Mouse (Mus musculus): ENCODE measurements around the gene Plagl2. TPM values are rescaled to one million over a fixed set of nuclear protein-coding genes. Genes with fewer than 3 reads are reported as not detected.
"Not testable (repeated sequence)": the region's sequence is repeated elsewhere in the genome, so short reads cannot be mapped to it uniquely, and the experiment has no call there.

The Plagl2 gene
- polyA plus RNA-seq, 1 experiment from 2014 or later: 29.0 TPM

DNA sequence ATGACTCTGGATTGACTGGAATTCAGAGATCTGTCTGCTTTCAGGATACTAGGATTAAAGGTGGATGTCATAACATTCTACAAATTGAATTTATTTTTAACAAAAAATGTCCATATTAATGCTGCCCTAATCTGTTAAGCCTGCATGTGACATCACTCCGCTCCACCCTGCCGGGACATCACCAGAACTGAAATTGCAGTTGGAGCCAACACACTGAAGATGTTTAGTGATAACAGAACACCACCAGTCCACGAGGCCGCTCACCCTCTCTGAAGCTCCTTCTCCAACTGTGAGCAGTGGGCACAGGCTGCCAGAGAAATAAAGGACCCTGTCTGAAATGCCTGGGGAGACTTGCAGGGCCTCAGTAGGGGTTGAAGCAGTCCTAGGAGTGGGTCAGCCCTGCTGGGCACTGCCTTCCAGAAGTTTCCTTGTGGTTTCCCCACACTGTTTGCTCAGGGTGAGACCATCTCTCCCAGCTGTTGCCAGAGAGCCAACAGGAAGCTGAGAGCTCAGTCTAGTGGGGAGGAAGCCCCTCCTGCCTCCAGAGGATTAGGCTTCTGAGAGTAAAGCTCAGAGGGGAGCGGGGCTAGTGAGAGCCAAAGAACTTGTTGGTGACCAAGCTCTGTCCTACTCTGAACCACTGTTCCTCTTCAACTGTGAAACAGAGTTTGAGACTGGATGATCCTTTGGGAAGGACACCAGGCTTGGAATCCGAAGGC lies 33.1 kb upstream of the Plagl2 start:
- H3K27ac ChIP-seq (ENCODE audit: low read length); H3K36me3 ChIP-seq (ENCODE audit: control insufficient read depth, insufficient read depth, low read length); H3K4me3 ChIP-seq (ENCODE audit: low read depth, low read length); H3K4me2 ChIP-seq (replicated peaks; ENCODE audit: low read depth, low read length); H3K27me3 ChIP-seq (ENCODE audit: control insufficient read depth, insufficient read depth, low read length); H3K9ac ChIP-seq (replicated peaks; ENCODE audit: low read depth, low read length); H3K4me1 ChIP-seq (ENCODE audit: control insufficient read depth, insufficient read depth, low read length); H3K9me3 ChIP-seq (ENCODE audit: control insufficient read depth, low read depth, low read length): not testable (repeated sequence)
- 55% methylated on average over 6 of the region's 6 CpGs for WGBS
- ATAC-seq (ENCODE audit: insufficient number of reproducible peaks, insufficient read depth, low FRiP score, low read depth): peak; percentile 44

DNA sequence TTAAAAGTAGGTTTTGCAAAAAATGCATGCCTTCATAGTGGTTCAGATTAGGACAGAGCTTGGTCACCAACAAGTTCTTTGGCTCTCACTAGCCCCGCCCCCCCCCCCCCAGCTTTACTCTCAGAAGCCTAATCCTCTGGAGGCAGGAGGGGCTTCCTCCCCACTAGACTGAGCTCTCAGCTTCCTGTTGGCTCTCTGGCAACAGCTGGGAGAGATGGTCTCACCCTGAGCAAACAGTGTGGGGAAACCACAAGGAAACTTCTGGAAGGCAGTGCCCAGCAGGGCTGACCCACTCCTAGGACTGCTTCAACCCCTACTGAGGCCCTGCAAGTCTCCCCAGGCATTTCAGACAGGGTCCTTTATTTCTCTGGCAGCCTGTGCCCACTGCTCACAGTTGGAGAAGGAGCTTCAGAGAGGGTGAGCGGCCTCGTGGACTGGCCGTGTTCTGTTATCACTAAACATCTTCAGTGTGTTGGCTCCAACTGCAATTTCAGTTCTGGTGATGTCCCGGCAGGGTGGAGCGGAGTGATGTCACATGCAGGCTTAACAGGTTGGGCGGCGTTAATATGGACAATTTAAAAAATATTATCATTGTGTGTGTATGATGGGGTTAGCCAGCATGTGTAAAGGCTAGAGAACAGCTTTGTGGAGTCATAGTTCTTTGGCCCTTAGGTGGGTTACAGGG lies 29.1 kb upstream of the Plagl2 start:
- H3K9me3 ChIP-seq (ENCODE audit: control insufficient read depth, low read depth, low read length); H3K4me1 ChIP-seq (ENCODE audit: control insufficient read depth, insufficient read depth, low read length); H3K9ac ChIP-seq (replicated peaks; ENCODE audit: low read depth, low read length); H3K27me3 ChIP-seq (ENCODE audit: control insufficient read depth, insufficient read depth, low read length); H3K27ac ChIP-seq (ENCODE audit: low read length); H3K4me2 ChIP-seq (replicated peaks; ENCODE audit: low read depth, low read length); H3K4me3 ChIP-seq (ENCODE audit: low read depth, low read length): not testable (repeated sequence)
- peaks cover 17% of the 10 kb centered on the region for H3K36me3 ChIP-seq (ENCODE audit: control insufficient read depth, insufficient read depth, low read length)
- WGBS: 56% methylated on average over 8 of the region's 8 CpGs
- peak; percentile 35; the same call in 1 of the 2 replicates for ATAC-seq (ENCODE audit: insufficient number of reproducible peaks, insufficient read depth, low FRiP score, low read depth)

DNA sequence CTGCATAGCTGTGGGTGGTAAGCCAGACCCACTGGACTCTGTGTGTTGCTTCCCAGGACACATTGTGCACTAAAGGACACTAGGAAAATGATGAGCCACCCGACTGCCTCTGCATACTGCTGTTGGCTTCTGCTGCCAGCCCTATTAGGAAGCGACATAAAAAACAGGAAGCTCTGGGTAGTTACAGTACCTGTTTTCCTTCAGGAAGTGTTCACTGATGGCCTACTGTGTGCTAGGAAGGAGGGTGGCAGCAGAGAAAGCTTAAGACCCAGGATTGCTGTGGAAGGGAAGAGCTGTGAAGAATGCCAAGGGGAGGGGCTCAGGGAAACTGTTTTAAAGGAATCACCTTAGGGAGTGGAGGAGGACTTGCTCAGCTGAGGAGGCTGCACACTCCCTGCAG lies 26.1 kb upstream of the Plagl2 start:
- no peak for ATAC-seq (ENCODE audit: insufficient number of reproducible peaks, insufficient read depth, low FRiP score, low read depth)
- H3K4me3 ChIP-seq (ENCODE audit: low read depth, low read length): no peak overlapping the region
- H3K9me3 ChIP-seq (ENCODE audit: control insufficient read depth, low read depth, low read length): no peaks in the 10 kb centered on the region
- WGBS: 97% methylated on average over 2 of the region's 2 CpGs
- H3K4me2 ChIP-seq (replicated peaks; ENCODE audit: low read depth, low read length): no peak overlapping the region
- H3K9ac ChIP-seq (replicated peaks; ENCODE audit: low read depth, low read length): no peak overlapping the region
- H3K27ac ChIP-seq (ENCODE audit: low read length): no peak overlapping the region
- no peaks in the 10 kb centered on the region for H3K27me3 ChIP-seq (ENCODE audit: control insufficient read depth, insufficient read depth, low read length)
- peaks cover 28% of the 10 kb centered on the region for H3K36me3 ChIP-seq (ENCODE audit: control insufficient read depth, insufficient read depth, low read length)
- H3K4me1 ChIP-seq (ENCODE audit: control insufficient read depth, insufficient read depth, low read length): peaks cover 4% of the 10 kb centered on the region

DNA sequence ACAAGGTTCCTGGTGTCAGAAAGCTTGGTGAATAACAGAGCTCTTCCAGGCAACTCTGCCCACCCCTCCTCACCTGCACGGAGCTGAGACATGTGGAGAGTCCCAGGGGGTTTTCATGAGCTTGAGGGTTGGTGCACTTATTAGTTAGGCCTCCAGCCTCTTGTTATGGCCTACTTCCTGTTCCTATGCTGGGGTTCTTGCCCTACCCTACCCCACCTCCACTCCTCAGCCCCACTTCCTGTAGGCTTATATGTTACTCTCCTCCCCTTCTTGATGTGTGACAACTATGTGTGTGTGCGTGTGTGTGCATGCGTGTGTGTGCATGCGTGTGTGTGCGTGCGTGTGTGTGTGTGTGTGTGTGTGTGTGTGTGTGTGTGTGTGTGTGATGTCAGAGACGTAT lies 21.8 kb upstream of the Plagl2 start:
- WGBS: 91% methylated on average over 7 of the region's 7 CpGs
- no peaks in the 10 kb centered on the region for H3K9me3 ChIP-seq (ENCODE audit: control insufficient read depth, low read depth, low read length)
- no peak for ATAC-seq (ENCODE audit: insufficient number of reproducible peaks, insufficient read depth, low FRiP score, low read depth)

GRCm38 (mm10) chr2:153259864-153260674 lies 18.8 kb upstream of the Plagl2 start:
- no peak overlapping the region for H3K4me2 ChIP-seq (replicated peaks; ENCODE audit: low read depth, low read length)
- WGBS: 37% methylated on average over 3 of the region's 3 CpGs
- H3K9me3 ChIP-seq (ENCODE audit: control insufficient read depth, low read depth, low read length): no peaks in the 10 kb centered on the region
- peak; percentile 72; the same call in 1 of the 2 replicates for ATAC-seq (ENCODE audit: insufficient number of reproducible peaks, insufficient read depth, low FRiP score, low read depth)
- H3K36me3 ChIP-seq (ENCODE audit: control insufficient read depth, insufficient read depth, low read length): peaks cover 26% of the 10 kb centered on the region
- H3K27ac ChIP-seq (ENCODE audit: low read length): peak overlapping the region; percentile 15; the same call in 1 of the 2 replicates
- no peaks in the 10 kb centered on the region for H3K4me1 ChIP-seq (ENCODE audit: control insufficient read depth, insufficient read depth, low read length)
- no peak overlapping the region for H3K4me3 ChIP-seq (ENCODE audit: low read depth, low read length)
- H3K9ac ChIP-seq (replicated peaks; ENCODE audit: low read depth, low read length): no peak overlapping the region
- no peaks in the 10 kb centered on the region for H3K27me3 ChIP-seq (ENCODE audit: control insufficient read depth, insufficient read depth, low read length)

More for the DNA sequence above, 21.8 kb upstream of the Plagl2 start:
- no peaks in the 10 kb centered on the region for H3K4me1 ChIP-seq (ENCODE audit: control insufficient read depth, insufficient read depth, low read length)
- no peak overlapping the region for H3K4me2 ChIP-seq (replicated peaks; ENCODE audit: low read depth, low read length)
- peaks cover 46% of the 10 kb centered on the region for H3K36me3 ChIP-seq (ENCODE audit: control insufficient read depth, insufficient read depth, low read length)
- H3K4me3 ChIP-seq (ENCODE audit: low read depth, low read length): no peak overlapping the region
- H3K27me3 ChIP-seq (ENCODE audit: control insufficient read depth, insufficient read depth, low read length): no peaks in the 10 kb centered on the region
- H3K9ac ChIP-seq (replicated peaks; ENCODE audit: low read depth, low read length): no peak overlapping the region
- H3K27ac ChIP-seq (ENCODE audit: low read length): no peak overlapping the region

GRCm38 (mm10) chr2:153259030-153259863 lies 18.0 kb upstream of the Plagl2 start:
- H3K4me3 ChIP-seq (ENCODE audit: low read depth, low read length): no peak overlapping the region
- peaks cover 24% of the 10 kb centered on the region for H3K36me3 ChIP-seq (ENCODE audit: control insufficient read depth, insufficient read depth, low read length)
- H3K9me3 ChIP-seq (ENCODE audit: control insufficient read depth, low read depth, low read length): no peaks in the 10 kb centered on the region
- H3K27me3 ChIP-seq (ENCODE audit: control insufficient read depth, insufficient read depth, low read length): no peaks in the 10 kb centered on the region
- WGBS: 73% methylated on average over 12 of the region's 12 CpGs
- no peaks in the 10 kb centered on the region for H3K4me1 ChIP-seq (ENCODE audit: control insufficient read depth, insufficient read depth, low read length)
- no peak overlapping the region for H3K9ac ChIP-seq (replicated peaks; ENCODE audit: low read depth, low read length)
- H3K4me2 ChIP-seq (replicated peaks; ENCODE audit: low read depth, low read length): no peak overlapping the region
- H3K27ac ChIP-seq (ENCODE audit: low read length): peak overlapping the region; percentile 15; the same call in 1 of the 2 replicates
- 0 out of 2 replicates have a peak, but pooled peaks have one; percentile 7 for ATAC-seq (ENCODE audit: insufficient number of reproducible peaks, insufficient read depth, low FRiP score, low read depth)

DNA sequence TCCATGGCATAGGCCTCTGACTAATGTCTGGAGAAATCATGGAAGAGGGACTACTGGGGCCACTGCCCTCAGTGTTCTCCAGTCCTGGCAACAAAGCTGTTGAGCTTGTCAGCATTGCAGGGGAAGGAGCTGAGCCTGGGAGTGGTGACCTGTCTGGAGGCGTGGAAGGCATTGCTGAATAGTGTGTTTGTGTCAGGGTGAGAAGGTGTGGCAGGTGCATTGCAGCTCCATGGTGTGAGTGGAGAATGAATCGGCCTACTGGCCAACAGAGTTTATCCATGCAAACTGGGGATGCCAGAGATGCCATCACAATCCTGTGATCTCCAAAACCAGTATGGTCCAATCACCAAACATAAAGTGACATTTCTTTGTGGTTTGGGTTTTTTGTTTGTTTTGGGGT lies 15.4 kb upstream of the Plagl2 start:
- no peak overlapping the region for H3K4me2 ChIP-seq (replicated peaks; ENCODE audit: low read depth, low read length)
- no peaks in the 10 kb centered on the region for H3K9me3 ChIP-seq (ENCODE audit: control insufficient read depth, low read depth, low read length)
- no peak for ATAC-seq (ENCODE audit: insufficient number of reproducible peaks, insufficient read depth, low FRiP score, low read depth)
- WGBS: 77% methylated on average over 2 of the region's 2 CpGs
- H3K4me3 ChIP-seq (ENCODE audit: low read depth, low read length): no peak overlapping the region
- H3K27ac ChIP-seq (ENCODE audit: low read length): no peak overlapping the region
- peaks cover 18% of the 10 kb centered on the region for H3K36me3 ChIP-seq (ENCODE audit: control insufficient read depth, insufficient read depth, low read length)
- H3K9ac ChIP-seq (replicated peaks; ENCODE audit: low read depth, low read length): no peak overlapping the region
- no peaks in the 10 kb centered on the region for H3K4me1 ChIP-seq (ENCODE audit: control insufficient read depth, insufficient read depth, low read length)
- no peaks in the 10 kb centered on the region for H3K27me3 ChIP-seq (ENCODE audit: control insufficient read depth, insufficient read depth, low read length)

GRCm38 (mm10) chr2:153249751-153250150 lies 8.5 kb upstream of the Plagl2 start:
- WGBS: 87% methylated on average over 5 of the region's 5 CpGs
- H3K9ac ChIP-seq (replicated peaks; ENCODE audit: low read depth, low read length): no peak overlapping the region

More at GRCm38 (mm10) chr2:153249751-153250150, 8.5 kb upstream of the Plagl2 start:
- ATAC-seq (ENCODE audit: insufficient number of reproducible peaks, insufficient read depth, low FRiP score, low read depth): no peak
- Histone ChIP-seq H3K4me2 (replicated peaks; ENCODE audit: low read depth, low read length) (no peak overlapping the region), H3K27ac (ENCODE audit: low read length) (no peak overlapping the region), H3K4me3 (ENCODE audit: low read depth, low read length) (no peak overlapping the region), H3K4me1 (ENCODE audit: control insufficient read depth, insufficient read depth, low read length) (no peaks in the 10 kb centered on the region), H3K27me3 (ENCODE audit: control insufficient read depth, insufficient read depth, low read length) (no peaks in the 10 kb centered on the region), H3K9me3 (ENCODE audit: control insufficient read depth, low read depth, low read length) (no peaks in the 10 kb centered on the region), H3K36me3 (ENCODE audit: control insufficient read depth, insufficient read depth, low read length) (peaks cover 35% of the 10 kb centered on the region)
